Comparison of ENCODE assay signal across 8 mouse cellular contexts in the genomic region with DNA sequence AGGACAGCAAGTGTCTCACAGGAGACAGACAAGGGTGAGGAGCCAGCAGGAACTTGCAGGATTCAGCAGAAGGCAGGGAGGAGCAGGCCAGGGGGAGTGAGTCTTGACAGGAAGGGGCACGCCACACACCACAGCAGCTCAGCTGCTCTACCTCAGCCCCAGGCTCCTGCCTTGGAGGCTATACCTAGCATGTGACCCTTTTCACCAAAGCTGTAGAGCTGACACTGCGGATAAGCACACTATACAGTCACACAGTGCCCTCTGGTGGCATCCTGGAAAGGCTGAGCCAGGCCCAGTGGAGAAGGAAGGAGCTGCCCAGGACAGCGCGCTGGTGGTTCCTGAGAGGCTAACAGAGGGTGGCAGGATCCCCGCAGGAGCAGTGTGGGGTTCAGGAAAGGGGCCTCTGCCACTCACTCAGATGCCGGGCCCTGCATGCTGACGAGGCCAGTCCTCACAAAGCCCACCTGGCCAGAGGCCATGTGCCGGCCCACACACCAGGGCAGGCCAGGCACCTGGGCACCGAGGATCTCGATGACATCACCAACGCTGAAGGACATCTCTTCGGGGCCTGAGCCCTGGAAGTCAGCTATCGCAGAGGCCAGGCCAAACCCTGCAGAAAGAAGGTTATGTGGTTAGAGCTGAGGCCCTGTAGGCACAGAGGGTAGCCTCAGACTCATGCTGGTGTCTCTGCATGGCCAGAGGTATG. TPM values are rescaled to one million over a fixed set of nuclear protein-coding genes. Genes with fewer than 3 reads are reported as not detected.
DNase-seq lines count a peak whose midpoint lies in the region; ATAC-seq lines count a peak whose summit lies in the region.

No protein-coding gene starts in this region.

- peak; percentile 70 for ATAC-seq in intestine, embryonic 14.5 days (replicated peaks; ENCODE audit: low FRiP score, low TSS enrichment, low read depth)
- ATAC-seq in limb, embryonic 11.5 days (ENCODE audit: insufficient number of reproducible peaks, low FRiP score, low TSS enrichment, low read depth) = peak; percentile 70; the same call in 1 of the 2 replicates
- peak; percentile 94 for ATAC-seq in midbrain, embryonic 13.5 days

- H3K9ac ChIP-seq in intestine, embryonic 14.5 days (ENCODE audit: low read length) = no peak overlapping the region
- H3K9ac ChIP-seq in limb, embryonic 11.5 days (ENCODE audit: low read length) = no peak overlapping the region
- no peak overlapping the region for H3K9ac ChIP-seq in midbrain, embryonic 13.5 days (replicated peaks)

- H3K4me2 ChIP-seq in intestine, embryonic 14.5 days (ENCODE audit: low read length) = no peak overlapping the region
- no peak overlapping the region for H3K4me2 ChIP-seq in limb, embryonic 11.5 days (ENCODE audit: low read depth, severe bottlenecking)
- H3K4me2 ChIP-seq in midbrain, embryonic 13.5 days (replicated peaks) = no peak overlapping the region

- no peaks in the 10 kb centered on the region for H3K9me3 ChIP-seq in intestine, embryonic 14.5 days (ENCODE audit: control insufficient read depth, low read length)
- H3K9me3 ChIP-seq in limb, embryonic 11.5 days (ENCODE audit: control insufficient read depth, low read length) = no peaks in the 10 kb centered on the region; the same call in 1 of the 2 replicates
- no peaks in the 10 kb centered on the region for H3K9me3 ChIP-seq in midbrain, embryonic 13.5 days

- no peaks in the 10 kb centered on the region for H3K27me3 ChIP-seq in intestine, embryonic 14.5 days (replicated peaks; ENCODE audit: control insufficient read depth, insufficient read depth, low read length)
- no peaks in the 10 kb centered on the region for H3K27me3 ChIP-seq in limb, embryonic 11.5 days (ENCODE audit: control insufficient read depth, insufficient read depth, low read length)
- H3K27me3 ChIP-seq in midbrain, embryonic 13.5 days = no peaks in the 10 kb centered on the region
- H3K27me3 ChIP-seq in splenic B cell, adult 2 months (ENCODE audit: control insufficient read depth, insufficient read depth, low read length, poor library complexity, severe bottlenecking) = no peaks in the 10 kb centered on the region

- 55% methylated on average over 13 of the region's 13 CpGs for whole genome bisulfite sequencing in intestine, embryonic 14.5 days
- 54% methylated on average over 13 of the region's 13 CpGs for WGBS in limb, embryonic 11.5 days
- 52% methylated on average over 13 of the region's 13 CpGs for WGBS in midbrain, embryonic 13.5 days

- DNase-seq in ovary, adult 18-20 months (ENCODE audit: low spot score) = peak; percentile 57
- DNase-seq in ovary, postnatal 10 days (ENCODE audit: low spot score) = no peak
- DNase-seq in cerebellum, postnatal 14 days = peak; percentile 89 to 92
- peak; percentile 82 for DNase-seq in gastrocnemius, adult 18-20 months (ENCODE audit: low spot score)
- peak; percentile 87 for DNase-seq in intestine, embryonic 14.5 days (ENCODE audit: low spot score)
- peak; percentile 88 for DNase-seq in limb, embryonic 11.5 days (ENCODE audit: low spot score)
- peak; percentile 40 for DNase-seq in splenic B cell, adult 2 months (ENCODE audit: low read depth, low spot score)

- no peak overlapping the region for H3K4me3 ChIP-seq in intestine, embryonic 14.5 days (ENCODE audit: low read depth, low read length)
- H3K4me3 ChIP-seq in limb, embryonic 11.5 days (ENCODE audit: low read depth, low read length) = no peak overlapping the region
- H3K4me3 ChIP-seq in midbrain, embryonic 13.5 days (replicated peaks) = no peak overlapping the region

- H3K36me3 ChIP-seq in intestine, embryonic 14.5 days (ENCODE audit: control insufficient read depth, insufficient read depth, low read length) = no peaks in the 10 kb centered on the region
- no peaks in the 10 kb centered on the region for H3K36me3 ChIP-seq in limb, embryonic 11.5 days (ENCODE audit: control insufficient read depth, insufficient read depth, low read length)
- no peaks in the 10 kb centered on the region for H3K36me3 ChIP-seq in midbrain, embryonic 13.5 days
- H3K36me3 ChIP-seq in splenic B cell, adult 2 months (ENCODE audit: control insufficient read depth, insufficient read depth, low read length, poor library complexity, severe bottlenecking) = peaks cover 2% of the 10 kb centered on the region; the same call in 1 of the 2 replicates

- H3K27ac ChIP-seq in intestine, embryonic 14.5 days (ENCODE audit: low read depth) = no peak overlapping the region
- no peak overlapping the region for H3K27ac ChIP-seq in limb, embryonic 11.5 days (replicated peaks; ENCODE audit: low read depth, low read length)
- H3K27ac ChIP-seq in midbrain, embryonic 13.5 days = no peak overlapping the region

- peaks cover 16% of the 10 kb centered on the region for H3K4me1 ChIP-seq in intestine, embryonic 14.5 days (replicated peaks; ENCODE audit: control insufficient read depth, insufficient read depth, low read length)
- H3K4me1 ChIP-seq in limb, embryonic 11.5 days (ENCODE audit: control insufficient read depth, insufficient read depth, low read length) = no peaks in the 10 kb centered on the region
- no peaks in the 10 kb centered on the region for H3K4me1 ChIP-seq in midbrain, embryonic 13.5 days (replicated peaks)

RNA-seq across cellular contexts. Expression of gene Sh3tc1, which starts 26.0 kb away (rescaled TPM):
- total RNA-seq in gastrocnemius, adult 18-20 months (2021) = 1 to 10 TPM; 2.1 to 3.9 TPM
- polyA plus RNA-seq in intestine, embryonic 14.5 days (2014; fragmentation: Nextera tagmentation; extraction: Ambion mirVana) = 7.9 and 10.1 TPM in 2 replicates
- polyA plus RNA-seq in limb, embryonic 11.5 days (2014; fragmentation: Nextera tagmentation; extraction: Ambion mirVana) = 2.3 and 4.1 TPM in 2 replicates
- polyA plus RNA-seq in midbrain, embryonic 13.5 days (2015; fragmentation: Nextera tagmentation; extraction: Ambion mirVana) = 2.7 and 3.8 TPM in 2 replicates

RNA-seq across cellular contexts. Expression of gene Htra3, which starts 34.2 kb away (rescaled TPM):
- total RNA-seq in gastrocnemius, adult 18-20 months (2021) = 10 to 100 TPM; 28.4 to 34.8 TPM
- 39.1 and 47.9 TPM in 2 replicates for polyA plus RNA-seq in intestine, embryonic 14.5 days (2014; fragmentation: Nextera tagmentation; extraction: Ambion mirVana)
- 0.89 and 1.6 TPM in 2 replicates for polyA plus RNA-seq in limb, embryonic 11.5 days (2014; fragmentation: Nextera tagmentation; extraction: Ambion mirVana)
- 9.3 and 10.4 TPM in 2 replicates for polyA plus RNA-seq in midbrain, embryonic 13.5 days (2015; fragmentation: Nextera tagmentation; extraction: Ambion mirVana)

RNA-seq across cellular contexts. Expression of gene Ablim2, which starts 43.9 kb away (rescaled TPM):
- total RNA-seq in gastrocnemius, adult 18-20 months (2021) = 10 to 100 TPM; 35.0 to 45.0 TPM
- polyA plus RNA-seq in intestine, embryonic 14.5 days (2014; fragmentation: Nextera tagmentation; extraction: Ambion mirVana) = 3.1 and 4.4 TPM in 2 replicates
- 1.1 and 1.3 TPM in 2 replicates for polyA plus RNA-seq in limb, embryonic 11.5 days (2014; fragmentation: Nextera tagmentation; extraction: Ambion mirVana)
- polyA plus RNA-seq in midbrain, embryonic 13.5 days (2015; fragmentation: Nextera tagmentation; extraction: Ambion mirVana) = 5.6 and 6.6 TPM in 2 replicates
